Mouse (Mus musculus): ENCODE results near the gene Wdr31. TPM values are rescaled to one million over a fixed set of nuclear protein-coding genes. Genes with fewer than 3 reads are reported as not detected.

Gene Wdr31
- polyA plus RNA-seq, 1 experiment from 2014 or later: 11.0 TPM

GRCm38 (mm10) chr4:62398956-62399355 is 71.7 kb downstream of the Wdr31 start:
- Histone ChIP-seq H3K27me3 (replicated peaks; ENCODE audit: low read depth, poor library complexity, severe bottlenecking) (no peaks in the 10 kb centered on the region), H3K4me3 (no peak overlapping the region), H3K9me3 (no peaks in the 10 kb centered on the region), H3K4me1 (no peaks in the 10 kb centered on the region), H3K36me3 (replicated peaks) (peaks cover 95% of the 10 kb centered on the region), H3K27ac (replicated peaks) (no peak overlapping the region)
- no peak for DNase-seq (ENCODE audit: low spot score)
- WGBS: 96% methylated on average over 3 of the region's 3 CpGs

Other genes with a start within 250 kb of the Wdr31 start
- gene Zfp37, start 239.8 kb downstream of the Wdr31 start, polyA plus RNA-seq (2016; fragmentation: Nextera tagmentation; extraction: Ambion mirVana): 18.7 and 19.8 TPM in 2 replicates
- gene Slc31a2, start 208.3 kb downstream of the Wdr31 start, polyA plus RNA-seq (2016; fragmentation: Nextera tagmentation; extraction: Ambion mirVana): 10.2 and 10.7 TPM in 2 replicates
- 18.0 and 18.1 TPM in 2 replicates for gene Fkbp15, start 110.3 kb downstream of the Wdr31 start, polyA plus RNA-seq (2016; fragmentation: Nextera tagmentation; extraction: Ambion mirVana)
- gene Slc31a1, start 110.2 kb downstream of the Wdr31 start, polyA plus RNA-seq (2016; fragmentation: Nextera tagmentation; extraction: Ambion mirVana): 45.5 and 48.0 TPM in 2 replicates
- gene Cdc26, start 62.3 kb downstream of the Wdr31 start, polyA plus RNA-seq (2016; fragmentation: Nextera tagmentation; extraction: Ambion mirVana): 207 and 215 TPM in 2 replicates
- gene Prpf4, start 62.1 kb downstream of the Wdr31 start, polyA plus RNA-seq (2016; fragmentation: Nextera tagmentation; extraction: Ambion mirVana): 37.1 and 37.2 TPM in 2 replicates
- gene Rnf183, start 35.6 kb downstream of the Wdr31 start, polyA plus RNA-seq (2016; fragmentation: Nextera tagmentation; extraction: Ambion mirVana): not detected in 2 replicates
- gene Bspry, start 9.2 kb upstream of the Wdr31 start, polyA plus RNA-seq (2016; fragmentation: Nextera tagmentation; extraction: Ambion mirVana): 1.8 and 2.6 TPM in 2 replicates
- 11.0 and 13.2 TPM in 2 replicates for gene Hdhd3, start 32.6 kb upstream of the Wdr31 start, polyA plus RNA-seq (2016; fragmentation: Nextera tagmentation; extraction: Ambion mirVana)
- 106 and 114 TPM in 2 replicates for gene Alad, start 49.0 kb upstream of the Wdr31 start, polyA plus RNA-seq (2016; fragmentation: Nextera tagmentation; extraction: Ambion mirVana)
- gene Pole3, start 54.2 kb upstream of the Wdr31 start, polyA plus RNA-seq (2016; fragmentation: Nextera tagmentation; extraction: Ambion mirVana): 117 and 120 TPM in 2 replicates
- gene 4933430I17Rik, start 54.5 kb upstream of the Wdr31 start, polyA plus RNA-seq (2016; fragmentation: Nextera tagmentation; extraction: Ambion mirVana): 1.1 and 1.3 TPM in 2 replicates
- 35.4 and 35.5 TPM in 2 replicates for gene Rgs3, start 89.0 kb upstream of the Wdr31 start, polyA plus RNA-seq (2016; fragmentation: Nextera tagmentation; extraction: Ambion mirVana)